Mouse (Mus musculus) myocyte (in vitro differentiated cells): ENCODE results near the gene Klhdc4. TPM values are rescaled to one million over a fixed set of nuclear protein-coding genes. Genes with fewer than 3 reads are reported as not detected.

Source experiments
- H3K27me3 ChIP-seq: one replicate; pipeline ENCODE4 v1.6.1; 2011; ENCODE audit not compliant: control insufficient read depth, insufficient read depth, insufficient read length
- H3K36me3 ChIP-seq: one replicate; pipeline ENCODE4 v1.6.1; 2011; ENCODE audit not compliant: control insufficient read depth, insufficient read depth
- H3K4me2 ChIP-seq: one replicate; pipeline ENCODE4 v1.6.1; 2011; ENCODE audit warnings: low read depth, control low read depth
- H3K4me3 ChIP-seq: one replicate; pipeline ENCODE4 v1.5.1; 2011; ENCODE audit warnings: mild to moderate bottlenecking, control low read depth, moderate library complexity
- H3K79me2 ChIP-seq: one replicate; pipeline ENCODE4 v1.6.1; 2011; ENCODE audit not compliant: control insufficient read depth, insufficient read depth
- H3ac ChIP-seq: one replicate; pipeline ENCODE4 v1.6.1; 2011; ENCODE audit not compliant: control insufficient read depth, insufficient read length
- CEBPB ChIP-seq: IDR thresholded peaks from 2 replicates; pipeline ENCODE4 v1.6.1; 2011; ENCODE audit warnings: mild to moderate bottlenecking, moderate library complexity; ENCODE audit not compliant: poor library complexity, insufficient read depth, severe bottlenecking
- E2F4 ChIP-seq: IDR thresholded peaks from one replicate; pipeline ENCODE4 v1.6.1; 2011; ENCODE audit warnings: mild to moderate bottlenecking, control low read depth, moderate library complexity; ENCODE audit not compliant: insufficient read depth
- MAX ChIP-seq: IDR thresholded peaks from one replicate; pipeline ENCODE4 v1.6.1; 2011; ENCODE audit warnings: low read depth, mild to moderate bottlenecking, control low read depth
- MYOD1 ChIP-seq, 3 experiments: IDR thresholded peaks; one replicate each; pipeline ENCODE4 v1.6.1; 2011; ENCODE audit warnings: control low read depth in 2 of 3, low read depth in 2 of 3, mild to moderate bottlenecking in 2 of 3, moderate library complexity in 1 of 3; ENCODE audit not compliant: insufficient read length in 2 of 3, control insufficient read depth in 1 of 3
- MYOG ChIP-seq, 3 experiments: IDR thresholded peaks; one replicate each; pipeline ENCODE4 v1.6.1; 2011; ENCODE audit warnings: control low read depth in 2 of 3, low read depth in 2 of 3, mild to moderate bottlenecking in 2 of 3; ENCODE audit not compliant: insufficient read length in 2 of 3, control insufficient read depth in 1 of 3, insufficient read depth in 1 of 3
- POLR2A ChIP-seq: IDR thresholded peaks from one replicate; pipeline ENCODE4 v1.6.1; 2011; ENCODE audit warnings: low read depth, mild to moderate bottlenecking, control low read depth, moderate library complexity; ENCODE audit not compliant: insufficient read length
- POLR2AphosphoS2 ChIP-seq: IDR thresholded peaks from one replicate; pipeline ENCODE4 v1.6.1; 2011; ENCODE audit warnings: low read depth, control low read depth; ENCODE audit not compliant: insufficient read length
- REST ChIP-seq: IDR thresholded peaks from one replicate; pipeline ENCODE4 v1.6.1; 2011; ENCODE audit warnings: mild to moderate bottlenecking, control low read depth, moderate library complexity; ENCODE audit not compliant: insufficient read depth, insufficient read length
- SRF ChIP-seq: IDR thresholded peaks from one replicate; pipeline ENCODE4 v1.6.1; 2011; ENCODE audit warnings: low read depth; ENCODE audit not compliant: control insufficient read depth, insufficient read length
- TCF12 ChIP-seq: IDR thresholded peaks from one replicate; pipeline ENCODE4 v1.6.1; 2011; ENCODE audit warnings: mild to moderate bottlenecking, control low read depth; ENCODE audit not compliant: poor library complexity, insufficient read depth, severe bottlenecking
- TCF3 ChIP-seq: IDR thresholded peaks from one replicate; pipeline ENCODE4 v1.6.1; 2011; ENCODE audit warnings: low read depth, control low read depth; ENCODE audit not compliant: insufficient read length
- USF1 ChIP-seq: IDR thresholded peaks from one replicate; pipeline ENCODE4 v1.6.1; 2011; ENCODE audit warnings: low read depth, mild to moderate bottlenecking, control low read depth, moderate library complexity
- polyA plus RNA-seq: library from polyadenylated mRNA; unstranded; fragments of >200 nt; fragmentation: generic; extraction: Trizol; gene quantifications from one replicate; pipeline ENCODE4 v1.2.1, GENCODE M21; 2012; ENCODE audit warnings: missing spikeins

Gene Klhdc4
- polyA plus RNA-seq: 31.4 TPM

DNA sequence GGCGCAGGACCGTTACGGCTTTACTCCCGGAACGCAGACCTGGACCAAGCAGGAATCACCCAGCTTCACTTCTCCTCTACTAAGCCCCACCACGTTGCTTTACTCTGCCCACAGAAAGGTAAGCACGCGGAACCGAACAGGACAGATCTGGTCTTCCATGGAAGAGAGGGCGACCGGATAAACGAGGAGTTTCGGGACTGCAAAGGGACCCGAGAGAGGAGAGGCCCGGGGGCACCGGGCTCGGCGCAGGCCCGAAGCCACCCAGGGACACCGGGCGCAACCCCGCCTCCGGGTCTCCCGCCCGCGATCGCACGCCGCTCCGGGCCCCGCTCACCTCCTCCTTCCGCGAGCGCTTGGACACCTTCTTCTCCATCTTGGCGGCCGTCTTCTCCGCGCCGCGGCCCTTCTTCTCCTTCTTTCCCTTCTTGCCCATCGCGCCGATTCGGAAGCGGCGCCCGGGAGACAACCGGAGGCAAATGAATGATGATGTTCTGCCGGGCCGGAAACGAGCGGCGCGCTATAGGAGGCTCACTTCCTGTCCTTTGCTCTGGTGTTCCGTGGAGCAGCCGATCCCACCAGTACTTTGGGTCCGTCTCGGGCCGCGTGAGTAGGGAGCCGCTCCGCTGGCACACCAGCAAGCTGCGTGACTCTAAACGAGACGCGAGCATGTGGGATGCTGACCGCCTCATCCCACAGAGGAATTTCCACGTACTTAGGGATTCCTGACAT, at the start of gene Klhdc4:
TSS of gene Klhdc4 (minus strand) at position 522 of the 729 bp plus-strand sequence.
- peak; percentile 70 for TF ChIP-seq SRF
- TF ChIP-seq TCF12: no peak
- no peak for TF ChIP-seq CEBPB
- TF ChIP-seq MYOD1 (IDR thresholded peaks at IDR 0.05; ENCODE audit: control insufficient read depth in 1 of 3, insufficient read length in 2 of 3, low read depth in 2 of 3): peak in 1 of 3 experiments; percentile 23
- peak in 1 of 3 experiments; percentile 68 for TF ChIP-seq MYOG (IDR thresholded peaks at IDR 0.05; ENCODE audit: control insufficient read depth in 1 of 3, insufficient read depth in 1 of 3, insufficient read length in 2 of 3, low read depth in 2 of 3)
- TF ChIP-seq MAX: peak; percentile 19
- peak; percentile 66 for TF ChIP-seq POLR2AphosphoS2
- no peak for TF ChIP-seq TCF3
- TF ChIP-seq POLR2A: peak; percentile 68
- TF ChIP-seq REST: no peak
- peak; percentile 39 for TF ChIP-seq E2F4
- no peak for TF ChIP-seq USF1
- H3ac ChIP-seq: peak within 1 kb of the TSS; percentile 63
- no peaks in the 10 kb centered on the region for H3K27me3 ChIP-seq
- H3K36me3 ChIP-seq: no peaks in the 10 kb centered on the region
- peak within 1 kb of the TSS; percentile 99 for H3K4me2 ChIP-seq
- H3K79me2 ChIP-seq: peaks cover 23% of the 10 kb centered on the region
- peak within 1 kb of the TSS; percentile 81 for H3K4me3 ChIP-seq

DNA sequence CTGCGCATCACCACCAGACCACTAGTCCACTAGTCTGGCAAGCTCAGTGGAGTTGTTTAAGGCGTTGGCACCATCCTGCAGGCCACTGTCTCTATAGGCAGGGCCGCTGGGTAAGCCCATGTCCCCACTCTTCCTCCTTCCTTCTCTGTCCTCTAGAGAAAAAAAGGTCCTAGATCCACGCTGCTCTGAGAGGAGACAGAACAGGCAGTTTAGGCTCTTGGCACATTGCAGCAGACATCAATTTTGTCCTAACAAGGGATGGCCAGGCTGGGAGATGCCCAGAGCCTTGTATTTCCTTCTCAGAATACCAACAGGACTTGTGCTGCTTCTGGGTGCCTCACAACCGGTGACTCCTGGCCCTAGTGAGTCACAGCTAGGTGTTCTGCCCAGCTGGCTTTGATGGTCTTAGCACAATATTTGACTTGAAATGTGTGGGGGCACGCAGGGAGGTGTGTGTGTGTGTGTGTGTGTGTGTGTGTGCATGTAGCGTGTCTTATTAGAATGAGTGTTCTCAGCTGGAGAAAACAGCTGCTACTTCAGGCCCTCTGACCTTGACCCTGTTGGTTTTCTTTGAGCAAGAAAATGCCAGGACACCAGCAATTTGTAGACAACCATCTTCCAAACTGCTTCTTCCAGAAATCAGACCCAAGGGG, 48.6 kb upstream of the Klhdc4 start:
- no peaks in the 10 kb centered on the region for H3K79me2 ChIP-seq
- no peak overlapping the region for H3K4me3 ChIP-seq
- no peak overlapping the region for H3ac ChIP-seq
- H3K4me2 ChIP-seq: no peak overlapping the region
- TF ChIP-seq POLR2A (no peak), POLR2AphosphoS2 (peak; percentile 63), MYOG (IDR thresholded peaks at IDR 0.05; ENCODE audit: control insufficient read depth in 1 of 3, insufficient read depth in 1 of 3, insufficient read length in 2 of 3, low read depth in 2 of 3) (peak in 1 of 3 experiments; percentile 28), REST (no peak), TCF12 (no peak), MAX (no peak), TCF3 (no peak), E2F4 (no peak), SRF (no peak), MYOD1 (IDR thresholded peaks at IDR 0.05; ENCODE audit: control insufficient read depth in 1 of 3, insufficient read length in 2 of 3, low read depth in 2 of 3) (peak in 1 of 3 experiments; percentile 31), CEBPB (no peak)
- peaks cover 8% of the 10 kb centered on the region for H3K36me3 ChIP-seq
- H3K27me3 ChIP-seq: no peaks in the 10 kb centered on the region

- no peak overlapping the region for H3K4me2 ChIP-seq
Measured at GRCm38 (mm10) chr8:121877212-121877611, 47.8 kb upstream of the Klhdc4 start.

GRCm38 (mm10) chr8:121875517-121875916, 46.1 kb upstream of the Klhdc4 start:
- H3K4me2 ChIP-seq: no peak overlapping the region

More at GRCm38 (mm10) chr8:121877212-121877611, 47.8 kb upstream of the Klhdc4 start:
- Histone ChIP-seq H3K27me3 (no peaks in the 10 kb centered on the region), H3K79me2 (no peaks in the 10 kb centered on the region), H3ac (no peak overlapping the region), H3K4me3 (no peak overlapping the region), H3K36me3 (peaks cover 8% of the 10 kb centered on the region)
- TF ChIP-seq USF1: no peak
- peak; percentile 37 for TF ChIP-seq POLR2A
- TF ChIP-seq SRF: no peak
- peak; percentile 89 for TF ChIP-seq POLR2AphosphoS2

More at GRCm38 (mm10) chr8:121875517-121875916, 46.1 kb upstream of the Klhdc4 start:
- H3ac ChIP-seq: no peak overlapping the region
- H3K36me3 ChIP-seq: no peaks in the 10 kb centered on the region
- TF ChIP-seq USF1 (no peak), TCF12 (no peak), POLR2AphosphoS2 (peak; percentile 4), SRF (no peak), E2F4 (no peak), POLR2A (no peak), MYOD1 (IDR thresholded peaks at IDR 0.05; ENCODE audit: control insufficient read depth in 1 of 3, insufficient read length in 2 of 3, low read depth in 2 of 3) (no peak)
- H3K4me3 ChIP-seq: no peak overlapping the region
- H3K27me3 ChIP-seq: no peaks in the 10 kb centered on the region
- H3K79me2 ChIP-seq: no peaks in the 10 kb centered on the region
